Mouse (Mus musculus) neutrophil, adult 5-6 weeks (primary cell): ENCODE data around the gene Padi1. TPM values are rescaled to one million over a fixed set of nuclear protein-coding genes. Genes with fewer than 3 reads are reported as not detected.

ENCODE experiments used
- ATAC-seq: fragments of 151-379, 151-347 bp; 2 replicates; pipeline ENCODE4 v1.8.0; 2017; ENCODE audit warnings: mild to moderate bottlenecking, moderate TSS enrichment; ENCODE audit not compliant: insufficient number of reproducible peaks, poor library complexity, low FRiP score, severe bottlenecking; ENCODE audit errors: extremely low read depth
- total RNA-seq: library from RNA; stranded (forward); fragments of 200-1000 nt; gene quantifications from 2 replicates; pipeline ENCODE4 v1.2.3, GENCODE M21; 2017

Gene Padi1
- total RNA-seq, 1 experiment from 2014 or later, result 0.81 TPM

DNA sequence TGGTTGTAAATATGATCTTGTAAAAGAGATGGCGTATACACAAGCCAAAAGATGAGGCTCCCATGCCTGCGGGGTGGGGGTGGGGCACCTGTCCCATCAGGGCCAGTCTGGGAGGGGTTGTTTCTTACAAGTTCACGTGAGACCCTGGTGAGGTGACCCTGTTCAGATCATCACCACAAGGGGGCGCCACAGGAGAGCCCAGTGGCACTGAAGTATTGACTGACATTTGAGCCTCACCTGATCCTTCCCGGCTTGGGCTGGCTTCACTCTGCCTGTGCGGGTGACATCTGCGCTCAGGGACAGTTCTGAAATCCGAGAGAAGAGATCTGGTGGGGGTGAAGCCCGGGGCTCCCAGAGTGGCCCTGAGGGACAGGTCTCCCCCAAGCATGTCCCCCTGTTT lies 82.4 kb downstream of the Padi1 start:
- ATAC-seq, result peak; percentile 61; the same call in 1 of the 2 replicates

Other genes starting within 250 kb of the Padi1 start
- gene Arhgef10l, start 179.8 kb downstream of the Padi1 start, total RNA-seq, result 3.7 and 4.2 TPM in 2 replicates
- gene Rcc2, start 145.2 kb downstream of the Padi1 start, total RNA-seq, result 59.2 and 63.5 TPM in 2 replicates
- 0.12 TPM in 1 of 2 replicates, not detected in the other for gene Padi6, start 103.1 kb downstream of the Padi1 start, total RNA-seq
- gene Padi4, start 71.5 kb downstream of the Padi1 start, total RNA-seq, result 148 and 162 TPM in 2 replicates
- gene Padi3, start 35.1 kb downstream of the Padi1 start, total RNA-seq, result not detected in 2 replicates
- gene Padi2, start 60.6 kb upstream of the Padi1 start, total RNA-seq, result 8.4 and 9.3 TPM in 2 replicates
- 71.8 and 72.5 TPM in 2 replicates for gene Sdhb, start 115.4 kb upstream of the Padi1 start, total RNA-seq
- gene Atp13a2, start 141.1 kb upstream of the Padi1 start, total RNA-seq, result 47.8 TPM in 2 replicates
- not detected in 2 replicates for gene Mfap2, start 164.6 kb upstream of the Padi1 start, total RNA-seq
- 6.5 and 6.8 TPM in 2 replicates for gene Crocc, start 214.8 kb upstream of the Padi1 start, total RNA-seq
- gene Necap2, start 232.6 kb upstream of the Padi1 start, total RNA-seq, result 104 and 117 TPM in 2 replicates
- not detected in 2 replicates for gene Spata21, start 242.6 kb upstream of the Padi1 start, total RNA-seq